Mouse (Mus musculus) lung, postnatal 4 days (tissue): ENCODE measurements at regions not wholly inside any gene's neighbourhood (a gene's known extent, or its start where the extent isn't known, plus 50 kb on each side); places are given as distances from the start of the nearest gene placed in this dataset.

ENCODE experiments used
- DNase-seq, 2 experiments: peaks; one replicate each; pipeline ENCODE4 v3.0.0; 2021

GRCm38 (mm10) chr1:88575291-88575690 is 65.4 kb upstream of the Glrp1 start:
- no peak for DNase-seq

- DNase-seq, result no peak
Observed at GRCm38 (mm10) chr1:88572161-88572560, 62.3 kb upstream of the Glrp1 start.

- no peak for DNase-seq
Observed at GRCm38 (mm10) chr1:88568447-88569053, 58.7 kb upstream of the Glrp1 start.

GRCm38 (mm10) chr1:88567198-88567597 is 57.3 kb upstream of the Glrp1 start:
- no peak for DNase-seq

- no peak for DNase-seq
Observed at GRCm38 (mm10) chr1:88566426-88566825, 56.6 kb upstream of the Glrp1 start.

GRCm38 (mm10) chr1:88564825-88565224 is 55.0 kb upstream of the Glrp1 start:
- DNase-seq, result no peak

GRCm38 (mm10) chr1:88562361-88562760 is 52.5 kb upstream of the Glrp1 start:
- DNase-seq, result peak; percentile 84 to 91

GRCm38 (mm10) chr1:88560771-88561170 is 50.9 kb upstream of the Glrp1 start:
- peak; percentile 13 to 43 for DNase-seq
